Mouse (Mus musculus): ENCODE measurements around the gene Synj2. TPM values are rescaled to one million over a fixed set of nuclear protein-coding genes. Genes with fewer than 3 reads are reported as not detected.

Gene Synj2
- total RNA-seq, 2 experiments from 2014 or later = 26.3 to 36.9 TPM

DNA sequence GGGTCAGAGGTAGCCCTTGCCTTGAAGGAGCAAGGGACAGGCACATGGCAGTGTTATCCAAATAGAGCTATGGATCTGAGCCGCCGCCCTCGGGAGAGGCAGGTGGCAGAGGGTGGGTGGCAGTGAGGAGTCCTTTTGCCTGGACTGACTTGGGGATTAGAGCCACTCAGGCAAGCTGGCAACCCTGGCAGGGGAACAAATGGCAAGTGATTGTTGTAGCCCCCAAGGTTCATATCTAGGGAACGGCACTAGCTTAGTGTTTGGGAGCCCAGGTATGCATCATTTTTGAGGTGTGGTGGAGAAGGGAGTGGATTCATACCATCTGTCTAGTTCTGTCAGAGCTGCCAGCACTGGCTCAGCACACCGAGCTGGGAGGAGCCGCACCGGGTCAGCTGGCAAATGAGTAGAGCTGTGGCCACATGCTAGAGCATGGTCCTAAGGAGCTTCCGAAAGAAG lies 59.8 kb downstream of the Synj2 start:
- peak; percentile 77 for DNase-seq
- Histone ChIP-seq H3K27ac (peak overlapping the region; percentile 76), H3K4me3 (peak overlapping the region; percentile 40)
- no peak for TF ChIP-seq CTCF (IDR thresholded peaks at IDR 0.05)
- intact Hi-C loops (cut with DNase I) = no loop called here

DNA sequence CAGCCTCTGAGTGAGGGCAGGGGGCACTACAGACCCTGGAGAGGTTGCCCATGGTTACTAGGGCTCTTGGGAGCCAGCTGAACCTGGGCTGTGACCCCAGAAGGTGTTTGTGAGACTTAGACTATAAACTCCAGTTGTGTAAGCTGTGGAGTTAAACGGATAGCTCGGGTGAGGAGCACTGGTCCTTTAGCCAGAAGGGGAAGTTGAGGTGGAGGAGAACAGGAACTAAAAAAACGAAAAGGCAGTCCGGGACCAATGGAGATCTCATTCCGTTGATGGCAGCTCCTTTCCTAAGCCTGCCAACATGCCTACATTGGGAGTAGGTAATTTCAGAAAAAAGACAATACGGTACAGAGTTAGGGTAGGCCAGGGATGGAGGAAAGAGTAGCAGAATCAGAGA lies 60.3 kb downstream of the Synj2 start:
- intact Hi-C loops (cut with DNase I) = no loop called here
- Histone ChIP-seq H3K4me3 (peak overlapping the region; percentile 40), H3K27ac (peak overlapping the region; percentile 76)
- TF ChIP-seq CTCF (IDR thresholded peaks at IDR 0.05) = no peak
- no peak for DNase-seq

- intact Hi-C loops (cut with DNase I) = no loop called here
- no peak for TF ChIP-seq CTCF (IDR thresholded peaks at IDR 0.05)
- peak overlapping the region; percentile 76 for H3K27ac ChIP-seq
- no peak for DNase-seq
- peak overlapping the region; percentile 40; the same call in 1 of the 2 replicates for H3K4me3 ChIP-seq
Observed at GRCm38 (mm10) chr17:6001836-6002235, 60.8 kb downstream of the Synj2 start.

- peak overlapping the region; percentile 13; the same call in 1 of the 2 replicates for H3K27ac ChIP-seq
- intact Hi-C loops (cut with DNase I) = no loop called here
Observed at GRCm38 (mm10) chr17:6002563-6002962, 61.5 kb downstream of the Synj2 start.

GRCm38 (mm10) chr17:6003661-6004060 lies 62.6 kb downstream of the Synj2 start:
- Histone ChIP-seq H3K4me3 (no peak overlapping the region), H3K27ac (no peak overlapping the region)
- no peak for TF ChIP-seq CTCF (IDR thresholded peaks at IDR 0.05)
- DNase-seq = no peak
- intact Hi-C loops (cut with DNase I) = no loop called here

More at GRCm38 (mm10) chr17:6002563-6002962, 61.5 kb downstream of the Synj2 start:
- TF ChIP-seq CTCF (IDR thresholded peaks at IDR 0.05) = no peak
- no peak overlapping the region for H3K4me3 ChIP-seq
- DNase-seq = no peak

GRCm38 (mm10) chr17:6005246-6005637 lies 64.2 kb downstream of the Synj2 start:
- Histone ChIP-seq H3K4me3 (no peak overlapping the region), H3K27ac (peak overlapping the region; percentile 84)
- intact Hi-C loops (cut with DNase I) = no loop called here
- TF ChIP-seq CTCF (IDR thresholded peaks at IDR 0.05) = no peak
- no peak for DNase-seq

DNA sequence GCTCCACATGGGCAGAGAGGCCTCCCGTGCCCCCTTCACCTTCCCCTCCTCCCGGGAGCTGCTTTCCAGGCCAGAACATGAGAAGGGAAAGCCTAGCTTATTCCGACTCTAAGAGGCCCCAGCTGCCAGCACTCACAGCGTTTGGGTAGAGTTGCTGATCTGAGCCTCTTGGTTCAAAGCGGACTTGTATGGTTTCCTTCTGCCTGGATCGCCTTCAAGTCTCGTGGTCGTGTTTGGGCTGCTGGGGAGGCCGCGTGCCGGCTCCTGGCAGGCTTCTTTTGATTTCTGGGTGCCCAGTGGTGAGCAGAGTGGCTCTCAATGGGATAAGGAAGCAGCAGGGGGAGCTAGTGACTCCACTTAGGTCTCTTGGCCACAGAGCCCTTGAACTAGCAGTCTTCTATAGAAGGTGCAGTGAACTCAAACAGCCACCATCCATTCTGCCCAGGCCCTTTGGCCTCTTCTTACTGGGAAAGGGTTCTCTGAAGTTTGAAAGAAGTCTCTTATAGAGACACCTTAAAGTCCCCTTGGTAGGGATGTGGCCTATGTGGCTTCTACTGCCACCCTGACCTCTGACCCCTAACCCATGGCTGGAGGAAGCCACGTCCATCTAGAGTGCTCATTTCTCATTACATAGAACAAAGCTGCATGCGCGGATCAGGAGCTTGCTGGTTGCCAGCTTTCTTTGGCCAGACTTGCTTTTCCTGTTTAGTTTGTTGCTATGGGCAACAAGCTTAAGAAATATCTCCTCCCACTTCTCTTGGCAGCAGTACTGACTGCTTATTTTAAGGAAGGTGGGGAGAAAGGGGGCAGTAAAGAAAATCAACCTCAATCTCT lies 64.8 kb downstream of the Synj2 start:
- TF ChIP-seq CTCF (IDR thresholded peaks at IDR 0.05) = peak; percentile 45
- Histone ChIP-seq H3K4me3 (peak overlapping the region; percentile 27), H3K27ac (peak overlapping the region; percentile 84)
- DNase-seq = peak; percentile 73
- intact Hi-C loops (cut with DNase I) = no loop called here

- intact Hi-C loops (cut with DNase I) = no loop called here
- DNase-seq = peak; percentile 20
- H3K4me3 ChIP-seq = no peak overlapping the region
- peak overlapping the region; percentile 38 for H3K27ac ChIP-seq
- TF ChIP-seq CTCF (IDR thresholded peaks at IDR 0.05) = no peak
Observed at GRCm38 (mm10) chr17:6007101-6007780, 66.2 kb downstream of the Synj2 start.

DNA sequence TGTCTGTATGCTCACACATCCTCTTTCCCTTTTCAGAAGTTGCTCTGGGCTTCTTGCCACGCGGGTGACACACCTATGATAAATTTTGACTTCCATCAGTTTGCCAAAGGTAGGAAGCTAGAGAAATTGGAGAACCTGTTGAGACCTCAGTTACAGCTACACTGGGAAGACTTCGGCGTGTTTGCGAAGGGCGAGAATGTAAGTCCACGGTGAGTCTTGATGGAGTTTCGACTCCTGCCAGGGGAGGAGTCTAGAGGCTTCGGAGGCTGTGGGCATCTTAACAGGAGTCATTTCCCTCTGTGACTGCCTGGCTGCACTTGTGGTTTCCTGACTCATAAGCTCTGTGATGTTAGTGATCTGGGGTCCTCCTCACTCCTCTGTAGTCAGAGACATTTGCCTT lies 66.8 kb downstream of the Synj2 start:
- intact Hi-C loops (cut with DNase I) = no loop called here
- peak; percentile 22 for DNase-seq
- Histone ChIP-seq H3K4me3 (no peak overlapping the region), H3K27ac (peak overlapping the region; percentile 38; the same call in 1 of the 2 replicates)
- TF ChIP-seq CTCF (IDR thresholded peaks at IDR 0.05) = no peak

- intact Hi-C loops (cut with DNase I) = no loop called here
- DNase-seq = peak; percentile 23
- Histone ChIP-seq H3K4me3 (no peak overlapping the region), H3K27ac (peak overlapping the region; percentile 20; the same call in 1 of the 2 replicates)
- no peak for TF ChIP-seq CTCF (IDR thresholded peaks at IDR 0.05)
Observed at GRCm38 (mm10) chr17:6008590-6008989, 67.5 kb downstream of the Synj2 start.

DNA sequence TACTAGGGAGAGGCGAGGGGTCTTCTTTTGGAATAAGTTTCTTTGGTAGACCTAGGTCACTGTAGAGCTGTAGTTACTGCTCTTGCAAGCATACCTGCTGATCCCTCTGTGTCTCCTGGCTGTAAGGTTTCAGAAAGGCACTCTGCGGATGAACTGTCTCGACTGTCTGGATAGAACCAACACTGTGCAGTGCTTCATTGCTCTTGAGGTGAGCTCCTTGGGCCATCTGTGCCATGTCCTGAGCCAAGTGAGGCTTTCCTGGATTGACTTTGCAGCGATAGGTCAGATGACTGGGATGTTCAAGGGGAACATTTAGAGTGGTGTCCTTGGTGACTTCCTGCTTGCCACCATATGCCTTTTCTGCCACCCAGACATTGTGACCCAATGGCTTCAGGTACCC lies 68.5 kb downstream of the Synj2 start:
- peak; percentile 3 for DNase-seq
- no peak for TF ChIP-seq CTCF (IDR thresholded peaks at IDR 0.05)
- Histone ChIP-seq H3K27ac (no peak overlapping the region), H3K4me3 (no peak overlapping the region)
- intact Hi-C loops (cut with DNase I) = no loop called here

DNA sequence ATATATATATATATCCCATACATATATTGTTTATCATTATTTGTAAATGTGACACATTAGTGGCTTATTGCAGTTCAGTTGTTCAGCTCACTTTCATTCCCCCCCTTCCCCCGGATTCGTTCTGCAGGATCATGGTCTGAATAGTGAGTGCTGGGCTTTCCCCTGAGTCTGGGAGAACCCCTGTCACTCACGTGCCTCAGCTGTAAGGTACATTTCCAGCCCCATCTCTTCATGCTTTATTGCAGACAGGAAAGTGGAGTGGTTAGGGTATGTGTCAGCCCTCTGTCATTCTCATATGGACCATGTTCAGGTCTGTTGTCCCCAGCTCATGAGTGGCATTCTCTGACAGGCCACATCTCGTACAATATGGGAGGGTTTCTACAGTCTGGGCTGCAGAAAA lies 72.0 kb downstream of the Synj2 start:
- no peak for TF ChIP-seq CTCF (IDR thresholded peaks at IDR 0.05)
- intact Hi-C loops (cut with DNase I) = no loop called here
- no peak overlapping the region for H3K27ac ChIP-seq
- no peak for DNase-seq
- no peak overlapping the region for H3K4me3 ChIP-seq

- Histone ChIP-seq H3K4me3 (no peak overlapping the region), H3K27ac (no peak overlapping the region)
- no peak for TF ChIP-seq CTCF (IDR thresholded peaks at IDR 0.05)
- intact Hi-C loops (cut with DNase I) = no loop called here
- DNase-seq = no peak
Observed at GRCm38 (mm10) chr17:6014985-6015384, 73.9 kb downstream of the Synj2 start.

Data from gastrocnemius, adult 2 months (tissue).